Comparison of ENCODE assay signal across 8 mouse cellular contexts in genomic region chr11:100822365-100822764, GRCm38 (mm10). TPM values are rescaled to one million over a fixed set of nuclear protein-coding genes. Genes with fewer than 3 reads are reported as not detected.
DNase-seq lines count a peak whose midpoint lies in the region; ATAC-seq and TF ChIP-seq lines count a peak whose summit lies in the region.

No protein-coding gene starts in this region.

- ATAC-seq in liver, embryonic 12.5 days: no peak

- H3K36me3 ChIP-seq in liver, embryonic 12.5 days: 0 out of 2 replicates have a peak, but pooled peaks cover 4% of the 10 kb centered on the region

- intact Hi-C loops in heart, postnatal 36 days (cut with DNase I): no loop called here

- H3K4me1 ChIP-seq in bone marrow macrophage, adult 2 months (ENCODE audit: control insufficient read depth, insufficient read depth, low read length): peaks cover 59% of the 10 kb centered on the region
- H3K4me1 ChIP-seq in liver, embryonic 12.5 days: peaks cover 90% of the 10 kb centered on the region

- TF ChIP-seq POLR2A in bone marrow macrophage, adult 2 months (IDR thresholded peaks at IDR 0.05; ENCODE audit: borderline replicate concordance, low read depth, low read length): 0 out of 2 replicates have a peak, but pooled peaks have one; percentile 80

- peak overlapping the region; percentile 83 for H3K4me3 ChIP-seq in bone marrow macrophage, adult 2 months (ENCODE audit: insufficient read depth, low read length)
- H3K4me3 ChIP-seq in liver, embryonic 12.5 days: no peak overlapping the region

- 36% methylated on average over 12 of the region's 12 CpGs for WGBS in liver, embryonic 12.5 days (ENCODE audit: insufficient replicate concordance)

- peak; percentile 83 for DNase-seq in CD4-positive, CD25-positive, alpha-beta regulatory T cell, adult 2 months (ENCODE audit: low read depth, low spot score)
- DNase-seq in heart, postnatal 36 days: peak; percentile 63 to 69
- peak; percentile 87 for DNase-seq in skeletal muscle tissue, adult 2 months (ENCODE audit: low read depth, low spot score)
- DNase-seq in right cerebral cortex, postnatal 36 days (ENCODE audit: low spot score in 2 of 2): no peak
- DNase-seq in c-Kit-positive CD71-positive TER-119-positive erythroid progenitor cells, embryonic 14.5 days (ENCODE audit: low spot score): no peak
- no peak for DNase-seq in Muller cell, postnatal 12 days (ENCODE audit: inconsistent ontology term)

- no peaks in the 10 kb centered on the region for H3K9me3 ChIP-seq in liver, embryonic 12.5 days (replicated peaks)

- peak overlapping the region; percentile 92 for H3K27ac ChIP-seq in bone marrow macrophage, adult 2 months (ENCODE audit: insufficient read depth, low read depth, low read length)
- H3K27ac ChIP-seq in liver, embryonic 12.5 days: peak overlapping the region; percentile 53

- H3K27me3 ChIP-seq in liver, embryonic 12.5 days (replicated peaks): no peaks in the 10 kb centered on the region

- no peak for TF ChIP-seq CTCF in bone marrow macrophage, adult 2 months (IDR thresholded peaks at IDR 0.05; ENCODE audit: low read depth, low read length)

- peak overlapping the region; percentile 42 for H3K4me2 ChIP-seq in liver, embryonic 12.5 days

- 0 out of 2 replicates have a peak overlapping the region, but pooled peaks have one; percentile 23 for H3K9ac ChIP-seq in liver, embryonic 12.5 days

RNA-seq across cellular contexts. Expression of gene Stat5b, which starts 28.2 kb away (rescaled TPM):
- 30.8 and 30.9 TPM in 2 replicates for polyA plus RNA-seq in bone marrow macrophage, adult 2 months (2012; ENCODE audit: insufficient read depth, insufficient read length, missing spikeins)
- total RNA-seq in heart, postnatal 36 days (2021): 10 to 100 TPM; 62.7 to 62.8 TPM
- 31.6 and 33.7 TPM in 2 replicates for polyA plus RNA-seq in liver, embryonic 12.5 days (2016; fragmentation: Nextera tagmentation; extraction: Ambion mirVana)

RNA-seq across cellular contexts. Expression of gene Stat5a, which starts 36.8 kb away (rescaled TPM):
- polyA plus RNA-seq in bone marrow macrophage, adult 2 months (2012; ENCODE audit: insufficient read depth, insufficient read length, missing spikeins): 16.3 and 20.7 TPM in 2 replicates
- 10 to 100 TPM; 19.8 to 24.1 TPM for total RNA-seq in heart, postnatal 36 days (2021)
- polyA plus RNA-seq in liver, embryonic 12.5 days (2016; fragmentation: Nextera tagmentation; extraction: Ambion mirVana): 16.0 and 17.7 TPM in 2 replicates

RNA-seq across cellular contexts. Expression of gene Ghdc, which starts 51.6 kb away (rescaled TPM):
- 12.0 and 15.6 TPM in 2 replicates for polyA plus RNA-seq in bone marrow macrophage, adult 2 months (2012; ENCODE audit: insufficient read depth, insufficient read length, missing spikeins)
- total RNA-seq in heart, postnatal 36 days (2021): 1 to 10 TPM; 8.5 to 9.5 TPM
- 2.1 and 2.4 TPM in 2 replicates for polyA plus RNA-seq in liver, embryonic 12.5 days (2016; fragmentation: Nextera tagmentation; extraction: Ambion mirVana)

RNA-seq across cellular contexts. Expression of gene Hcrt, which starts 59.6 kb away (rescaled TPM):
- not detected in 2 replicates for polyA plus RNA-seq in bone marrow macrophage, adult 2 months (2012; ENCODE audit: insufficient read depth, insufficient read length, missing spikeins)
- total RNA-seq in heart, postnatal 36 days (2021): not detected
- polyA plus RNA-seq in liver, embryonic 12.5 days (2016; fragmentation: Nextera tagmentation; extraction: Ambion mirVana): not detected in 2 replicates

Comparison
In these comparisons a context has a peak if more than half of its experiments do, and no peak if none do; other contexts are left out.
1. DNase-seq: peak in CD4-positive, CD25-positive, alpha-beta regulatory T cell, adult 2 months (single experiment), heart, postnatal 36 days (2 of 2) and skeletal muscle tissue, adult 2 months (single experiment); none in right cerebral cortex, postnatal 36 days (0 of 2), c-Kit-positive CD71-positive TER-119-positive erythroid progenitor cells, embryonic 14.5 days (single experiment) and Muller cell, postnatal 12 days (single experiment).